Comparison of ENCODE assay signal across 17 mouse cellular contexts in genomic region chr12:59722471-59723182, GRCm38 (mm10).
A peak's percentile ranks its signal among the peaks of the same experiment; 100 is the strongest.
DNase-seq lines count a peak whose midpoint lies in the region; ATAC-seq and TF ChIP-seq lines count a peak whose summit lies in the region.
"Had no signal": no experiment of that assay in that cellular context is flagged by ENCODE, and none has a peak within 500 bp of the region (broad histone marks: within the 10 kb centered on the region; RNA-seq: fewer than 3 reads in every experiment).

No protein-coding gene starts in this region.

- no peaks in the 10 kb centered on the region for H3K27me3 ChIP-seq in kidney, embryonic 16.5 days (ENCODE audit: insufficient read depth, low read length)
- no peaks in the 10 kb centered on the region for H3K27me3 ChIP-seq in forebrain, embryonic 10.5 days (ENCODE audit: poor library complexity, severe bottlenecking)
- H3K27me3 ChIP-seq: heart, embryonic 12.5 days had no signal

- H3K27ac ChIP-seq in kidney, embryonic 16.5 days (ENCODE audit: low read length) = no peak overlapping the region
- peak overlapping the region; percentile 53; the same call in 1 of the 2 replicates for H3K27ac ChIP-seq in left cerebral cortex, adult 2 months
- no peak overlapping the region for H3K27ac ChIP-seq in forebrain, embryonic 10.5 days
- H3K27ac ChIP-seq: gastrocnemius, adult 2 months; hindbrain, embryonic 10.5 days; hindbrain, embryonic 14.5 days had no signal

- H3K4me3 ChIP-seq in kidney, embryonic 16.5 days (ENCODE audit: low read length) = no peak overlapping the region
- H3K4me3 ChIP-seq in left cerebral cortex, adult 2 months = no peak overlapping the region
- H3K4me3 ChIP-seq in forebrain, embryonic 10.5 days = no peak overlapping the region
- H3K4me3 ChIP-seq: gastrocnemius, adult 2 months; heart, embryonic 12.5 days; hindbrain, embryonic 10.5 days had no signal

- DNase-seq in kidney, adult 11 months = peak; percentile 1
- DNase-seq in left cerebral cortex, adult 2 months (ENCODE audit: extremely low spot score in 1 of 2, low spot score in 2 of 2) = no peak
- DNase-seq in left cerebral cortex, adult 8-10 months (ENCODE audit: low spot score in 2 of 2) = no peak
- peak; percentile 87 for DNase-seq in adipocyte (ENCODE audit: low spot score)
- DNase-seq in brain, adult 2 months (ENCODE audit: low read depth, low spot score) = peak; percentile 58
- no peak for DNase-seq in forebrain, embryonic 10.5 days (ENCODE audit: extremely low spot score, low spot score)
- DNase-seq: adrenal gland, postnatal 14 days; cerebellum, adult 18-20 months; cerebellum, adult 9-11 months; cerebellum, postnatal 36 days; gastrocnemius, adult 2 months; gastrocnemius, postnatal 25 days had no signal

- WGBS in kidney, embryonic 16.5 days = 86% methylated on average over 6 of the region's 6 CpGs
- WGBS in forebrain, embryonic 10.5 days = 83% methylated on average over 6 of the region's 6 CpGs

- no peak overlapping the region for H3K9ac ChIP-seq in kidney, embryonic 16.5 days (replicated peaks; ENCODE audit: low read length)
- H3K9ac ChIP-seq: heart, embryonic 12.5 days; hindbrain, embryonic 14.5 days had no signal

- no peak for TF ChIP-seq CTCF in left cerebral cortex, adult 2 months (IDR thresholded peaks at IDR 0.05)

- no peak overlapping the region for H3K4me2 ChIP-seq in kidney, embryonic 16.5 days (replicated peaks; ENCODE audit: low read depth, low read length)
- H3K4me2 ChIP-seq: heart, embryonic 12.5 days; hindbrain, embryonic 14.5 days had no signal

- intact Hi-C loops in left cerebral cortex, adult 2 months (cut with DNase I) = loop anchor here (10.0 kb wide), 1 partner anchor 308 kb away; no protein-coding TSS in a partner anchor

- H3K36me3 ChIP-seq in kidney, embryonic 16.5 days (ENCODE audit: insufficient read depth, low read length) = no peaks in the 10 kb centered on the region
- no peaks in the 10 kb centered on the region for H3K36me3 ChIP-seq in forebrain, embryonic 10.5 days (replicated peaks)
- H3K36me3 ChIP-seq: heart, embryonic 12.5 days; hindbrain, embryonic 10.5 days had no signal

- no peaks in the 10 kb centered on the region for H3K9me3 ChIP-seq in kidney, embryonic 16.5 days (ENCODE audit: low read length)
- no peaks in the 10 kb centered on the region for H3K9me3 ChIP-seq in forebrain, embryonic 10.5 days
- H3K9me3 ChIP-seq: heart, embryonic 12.5 days; hindbrain, embryonic 10.5 days had no signal

- no peaks in the 10 kb centered on the region for H3K4me1 ChIP-seq in kidney, embryonic 16.5 days (ENCODE audit: insufficient read depth, low read length)
- H3K4me1 ChIP-seq in forebrain, embryonic 10.5 days = no peaks in the 10 kb centered on the region
- H3K4me1 ChIP-seq: heart, embryonic 12.5 days; hindbrain, embryonic 10.5 days had no signal

- ATAC-seq in kidney, embryonic 16.5 days (ENCODE audit: low FRiP score, low TSS enrichment) = no peak
- ATAC-seq: forebrain, embryonic 14.5 days had no signal

Comparison
In these comparisons a context has a peak if more than half of its experiments do, and no peak if none do; other contexts are left out.
1. DNase-seq: peak in kidney, adult 11 months (single experiment), adipocyte (single experiment) and brain, adult 2 months (single experiment); none in left cerebral cortex, adult 2 months (0 of 2), left cerebral cortex, adult 8-10 months (0 of 2) and forebrain, embryonic 10.5 days (single experiment).